Mouse (Mus musculus): ENCODE results near the gene Asgr2.

- TF ChIP-seq POLR2A (IDR thresholded peaks at IDR 0.05; ENCODE audit: borderline replicate concordance, extremely low read depth, insufficient read depth, insufficient read length, poor library complexity, severe bottlenecking) = no peak
- no peak for TF ChIP-seq CTCF (IDR thresholded peaks at IDR 0.05; ENCODE audit: borderline replicate concordance, extremely low read depth, insufficient read depth, insufficient read length)
Observed at GRCm38 (mm10) chr11:70057805-70058204, 34.6 kb upstream of the Asgr2 start.

Data from brain, embryonic 14.5 days (tissue).